Mouse (Mus musculus) A20 (cell line): ENCODE results near the gene Ptbp3.

Experiments
- DNase-seq: peaks from one replicate; pipeline ENCODE4 v3.0.0-alpha.2; 2011; ENCODE audit warnings: low read depth, low spot score

The Ptbp3 gene

GRCm38 (mm10) chr4:59437990-59438854 is 110.9 kb downstream of the Ptbp3 start, which contains the start of gene Susd1:
TSS of gene Susd1 (minus strand) at chr4:59438633.
- peak; percentile 89 for DNase-seq

- peak; percentile 22 for DNase-seq
These were observed 113.2 kb downstream of the Ptbp3 start for GRCm38 (mm10) chr4:59435951-59436350.

GRCm38 (mm10) chr4:59434039-59434438 is 115.1 kb downstream of the Ptbp3 start:
- no peak for DNase-seq

GRCm38 (mm10) chr4:59429128-59429527 is 120.0 kb downstream of the Ptbp3 start:
- DNase-seq: no peak

GRCm38 (mm10) chr4:59426429-59426828 is 122.7 kb downstream of the Ptbp3 start:
- no peak for DNase-seq

GRCm38 (mm10) chr4:59422808-59423207 is 126.4 kb downstream of the Ptbp3 start:
- no peak for DNase-seq

GRCm38 (mm10) chr4:59422025-59422783 is 127.0 kb downstream of the Ptbp3 start:
- DNase-seq: no peak
